Mouse (Mus musculus) effector memory CD4-positive, alpha-beta T cell, adult 5 months (primary cell): Measurements from ENCODE around the gene 1700066M21Rik. TPM values are rescaled to one million over a fixed set of nuclear protein-coding genes. Genes with fewer than 3 reads are reported as not detected.

ENCODE experiments used
- polyA plus RNA-seq: library from polyadenylated mRNA; unstranded; fragments of 100-300 nt; shearing (Covaris generic); gene quantifications from one replicate; pipeline ENCODE4 v1.2.1, GENCODE M21; 2017

The 1700066M21Rik gene
- 4.4 TPM for polyA plus RNA-seq

GRCm38 (mm10) chr1:57377376-57378341 lies at the start of gene 1700066M21Rik:
TSS of gene 1700066M21Rik (plus strand) at chr1:57377620.

GRCm38 (mm10) chr1:57406187-57407151 lies 29.0 kb downstream of the 1700066M21Rik start, which contains the start of the genes Maip1 and Tyw5:
TSS of gene Maip1 (plus strand) at chr1:57406328.
TSS of gene Tyw5 (minus strand) at chr1:57407101.

Other genes with a start within 250 kb of the 1700066M21Rik start
- gene Maip1, start 28.7 kb downstream of the 1700066M21Rik start, polyA plus RNA-seq: 7.1 TPM
- 14.7 TPM for gene Tyw5, start 29.5 kb downstream of the 1700066M21Rik start, polyA plus RNA-seq